Mouse (Mus musculus) left cerebral cortex, adult 2 months (tissue): ENCODE results near the gene Mylpf. TPM values are rescaled to one million over a fixed set of nuclear protein-coding genes. Genes with fewer than 3 reads are reported as not detected.

Experiments used
- DNase-seq, 2 experiments: peaks; one replicate each; pipeline ENCODE4 v3.0.0; 2021 to 2022; ENCODE audit warnings: low spot score in 2 of 2, mixed read lengths in 1 of 2; ENCODE audit errors: extremely low spot score in 1 of 2
- H3K27ac ChIP-seq: fragments of 200-600 bp; 2 replicates; pipeline ENCODE4 v1.8.1; 2022
- H3K4me3 ChIP-seq: fragments of 200-600 bp; 2 replicates; pipeline ENCODE4 v1.8.1; 2022
- CTCF ChIP-seq: fragments of 200-600 bp; IDR thresholded peaks from 2 replicates; pipeline ENCODE4 v1.8.1; 2022; ENCODE audit warnings: antibody characterized with exemption, mild to moderate bottlenecking, moderate library complexity
- intact Hi-C: fragments of 180-260 bp; cut with DNase I; formaldehyde crosslinking; loops from one replicate; pipeline ENCODE4 v1.15.1; 2025
- total RNA-seq, 2 experiments: library from RNA; stranded (reverse); gene quantifications; 2 replicates each; pipeline ENCODE4 v1.2.3; 2021

Mylpf gene
- total RNA-seq, 2 experiments from 2014 or later: 2.7 to 3.3 TPM

DNA sequence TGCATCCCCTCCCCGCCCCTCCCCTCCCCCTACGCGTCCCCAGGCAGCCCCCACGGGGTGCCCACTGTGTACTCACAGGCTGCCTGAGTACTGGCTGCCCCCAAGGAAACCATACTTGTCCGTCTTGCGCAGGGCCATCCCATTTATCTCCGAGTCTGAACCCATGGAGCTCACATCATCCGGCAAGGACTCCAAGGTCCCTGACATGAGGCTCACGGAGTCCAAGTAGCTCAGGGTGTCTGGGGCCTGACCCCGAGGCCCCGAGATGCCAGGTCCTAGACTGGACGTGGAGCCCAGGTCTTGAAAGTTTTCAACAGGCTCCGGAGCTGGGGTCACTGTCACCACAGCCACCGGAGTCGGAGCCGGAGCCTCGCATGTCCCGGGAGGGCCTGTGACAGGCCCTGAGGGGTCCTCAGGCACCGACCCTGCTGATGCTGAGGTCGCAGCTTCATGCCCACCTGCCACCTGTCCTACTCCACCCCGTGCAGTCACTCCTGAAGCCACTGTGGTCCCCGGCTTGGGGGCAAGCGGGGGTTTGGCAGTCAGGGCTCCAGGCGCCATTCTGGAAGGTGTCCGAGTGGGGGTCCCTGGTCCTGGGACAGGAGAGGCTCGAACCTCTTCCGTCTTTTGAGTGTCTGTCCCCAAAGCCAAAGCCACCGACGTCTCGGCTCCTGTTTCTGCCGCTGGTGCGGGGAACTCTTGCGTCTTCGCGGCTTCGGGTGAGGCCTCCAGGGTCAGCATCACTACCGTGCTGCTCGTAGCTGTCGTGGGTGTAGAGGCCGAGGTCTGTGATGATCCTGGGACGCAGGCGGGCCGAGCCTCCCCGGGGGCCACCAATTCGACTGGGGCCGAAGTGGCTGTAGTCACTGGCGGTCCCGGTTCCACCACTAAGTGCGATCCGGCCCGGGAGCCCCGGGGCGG lies 1.1 kb upstream of the Mylpf start:
- intact Hi-C loops: loop anchor here (1.0 kb wide), 2 partner anchors 47 to 180 kb away; partner anchors contain the start of gene Maz
- H3K4me3 ChIP-seq: peak overlapping the region; percentile 61
- H3K27ac ChIP-seq: peak overlapping the region; percentile 89
- TF ChIP-seq CTCF: no peak
- peak in 1 of 2 experiments; percentile 42 for DNase-seq

DNA sequence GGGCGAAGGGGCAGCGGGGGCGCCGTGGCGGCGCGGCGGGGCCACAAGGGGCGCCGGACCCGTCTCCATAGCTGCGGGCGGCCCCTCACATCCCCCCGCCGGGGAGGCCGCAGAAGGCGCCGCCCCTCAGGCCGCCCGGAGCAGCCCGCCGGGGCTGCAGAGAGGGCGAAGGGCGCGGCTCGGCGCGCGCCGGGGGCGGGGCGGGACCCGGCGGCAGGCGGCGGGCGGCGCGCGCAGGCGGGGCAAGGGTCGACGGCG lies 466 bp upstream of the Mylpf start, which contains the start of gene Tbc1d10b:
Gene Tbc1d10b, minus strand, starts transcription at position 174 of the 258 bp plus-strand sequence.
- H3K27ac ChIP-seq: peak within 1 kb of the TSS; percentile 89
- peak in 1 of 2 experiments; percentile 43 for DNase-seq
- intact Hi-C loops: loop anchor here (1.0 kb wide), 2 partner anchors 46 to 181 kb away; partner anchors contain the start of gene Maz
- peak within 1 kb of the TSS; percentile 61 for H3K4me3 ChIP-seq
- no peak; the same call in none of the 2 replicates for TF ChIP-seq CTCF

DNA sequence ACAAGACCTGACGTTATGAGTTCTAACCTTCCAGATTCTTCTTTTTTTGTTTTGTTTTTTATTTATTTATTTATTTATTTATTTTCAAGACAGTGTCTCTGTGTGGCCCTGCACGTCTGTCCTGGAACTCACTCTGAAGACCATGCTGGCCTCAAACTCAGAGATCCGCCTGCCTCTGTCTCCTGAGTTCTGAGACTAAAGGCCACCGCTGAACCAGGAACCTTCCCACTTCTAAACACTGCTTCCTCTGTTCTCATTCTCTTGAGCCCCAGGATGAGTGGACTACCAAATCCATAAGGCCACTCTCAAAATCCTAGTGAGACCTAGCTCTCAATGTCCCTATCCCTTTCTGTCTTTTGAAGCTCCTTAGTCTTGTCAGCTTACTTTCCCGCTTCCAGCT lies 1.2 kb downstream of the Mylpf start:
- intact Hi-C loops: no loop called here
- Histone ChIP-seq H3K4me3 (no peak overlapping the region), H3K27ac (peak overlapping the region; percentile 86)
- no peak for DNase-seq
- TF ChIP-seq CTCF: no peak

DNA sequence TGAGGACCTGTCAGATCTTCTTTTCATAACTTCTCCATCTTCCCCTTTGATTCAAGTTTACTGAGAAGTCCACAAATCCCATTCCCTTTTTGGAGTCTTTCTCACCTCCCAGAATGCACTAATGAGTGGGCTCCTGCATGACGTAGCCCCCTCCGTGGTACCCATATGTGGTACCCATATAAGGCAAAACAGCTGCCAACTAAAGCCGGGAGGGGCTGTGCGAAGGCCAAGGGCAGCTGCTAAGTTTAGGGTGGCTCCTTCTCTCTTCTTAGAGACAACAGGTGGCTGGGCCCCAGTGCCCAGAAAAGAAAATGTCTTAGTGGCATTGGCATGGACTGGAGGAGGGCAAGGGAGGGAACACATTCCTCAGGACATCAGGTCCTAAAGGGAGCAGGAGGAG lies 1.6 kb downstream of the Mylpf start:
- TF ChIP-seq CTCF: no peak
- no peak for DNase-seq
- H3K27ac ChIP-seq: peak overlapping the region; percentile 86; the same call in 1 of the 2 replicates
- intact Hi-C loops: no loop called here
- H3K4me3 ChIP-seq: no peak overlapping the region

DNA sequence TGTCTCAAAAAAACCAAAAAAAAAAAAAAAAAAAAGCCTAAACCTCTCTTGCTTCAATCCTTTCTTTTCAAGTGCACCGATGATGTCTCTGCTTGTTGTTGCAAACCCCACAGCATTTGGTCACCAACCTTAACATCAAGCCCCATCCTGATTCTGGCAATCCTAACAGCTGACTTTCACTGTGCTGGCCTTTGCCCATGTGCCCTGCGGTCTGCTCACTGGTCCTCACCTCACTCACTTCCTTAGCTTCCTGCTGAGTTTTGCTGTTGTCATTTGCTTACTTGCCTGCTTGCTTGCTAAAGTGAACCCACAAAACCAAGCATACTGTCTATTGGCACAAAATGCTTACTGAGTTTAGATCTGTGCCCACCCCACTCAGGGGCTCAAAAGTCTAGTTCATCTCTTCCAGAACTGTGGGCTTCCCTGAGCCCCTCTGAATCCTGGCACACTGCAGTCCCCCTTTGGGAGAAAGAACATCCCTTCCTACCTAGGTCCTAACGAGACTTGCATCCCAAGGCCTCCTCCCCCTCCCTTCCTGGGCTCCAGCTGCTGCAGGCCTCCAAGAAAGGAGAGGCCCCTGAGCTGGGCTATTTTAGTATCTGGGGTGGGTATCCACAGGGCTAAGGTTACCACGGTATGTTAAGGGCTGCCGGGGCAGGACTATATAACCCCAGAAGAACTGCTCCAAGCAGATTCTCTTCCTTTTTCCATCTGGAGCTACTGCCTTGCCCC lies 2.5 kb downstream of the Mylpf start:
- Histone ChIP-seq H3K27ac (peak overlapping the region; percentile 32), H3K4me3 (no peak overlapping the region)
- no peak for TF ChIP-seq CTCF
- intact Hi-C loops: no loop called here
- DNase-seq: no peak

DNA sequence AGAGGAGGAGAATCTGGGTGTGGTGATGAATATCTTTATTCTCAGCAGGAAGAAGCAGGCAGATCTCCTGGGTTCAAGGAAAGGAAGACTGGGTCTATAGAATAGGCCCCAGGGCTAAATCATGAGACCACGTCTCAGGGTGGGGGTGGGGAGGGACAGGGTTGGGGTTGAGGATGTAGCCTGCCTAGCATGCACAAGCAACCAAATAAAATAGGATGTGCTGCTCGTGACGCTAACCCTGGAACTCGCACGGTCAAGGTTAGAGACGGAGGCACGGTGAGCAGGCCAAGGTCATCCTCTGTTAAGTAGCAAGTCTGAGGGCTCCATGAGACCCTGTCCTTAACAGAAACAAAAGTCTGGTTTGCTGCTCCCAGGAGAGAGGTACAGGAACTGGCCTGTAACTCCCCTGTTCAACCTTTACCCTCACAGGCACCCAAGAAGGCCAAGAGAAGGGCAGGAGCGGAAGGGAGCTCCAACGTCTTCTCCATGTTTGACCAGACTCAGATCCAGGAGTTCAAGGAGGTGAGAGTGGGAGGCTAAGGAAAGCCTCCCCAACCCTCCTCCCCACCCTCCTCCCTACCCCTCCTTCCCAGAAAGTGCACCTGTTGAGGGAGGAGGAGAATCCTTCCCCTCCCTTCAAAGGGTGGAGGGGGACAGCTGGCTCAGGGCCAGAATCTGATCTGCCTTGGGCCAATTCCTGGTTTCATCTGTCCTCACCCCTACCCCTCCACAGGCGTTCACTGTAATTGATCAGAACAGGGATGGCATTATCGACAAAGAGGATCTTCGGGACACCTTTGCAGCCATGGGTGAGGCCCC lies 4.0 kb downstream of the Mylpf start:
- no peak for TF ChIP-seq CTCF
- intact Hi-C loops: no loop called here

DNA sequence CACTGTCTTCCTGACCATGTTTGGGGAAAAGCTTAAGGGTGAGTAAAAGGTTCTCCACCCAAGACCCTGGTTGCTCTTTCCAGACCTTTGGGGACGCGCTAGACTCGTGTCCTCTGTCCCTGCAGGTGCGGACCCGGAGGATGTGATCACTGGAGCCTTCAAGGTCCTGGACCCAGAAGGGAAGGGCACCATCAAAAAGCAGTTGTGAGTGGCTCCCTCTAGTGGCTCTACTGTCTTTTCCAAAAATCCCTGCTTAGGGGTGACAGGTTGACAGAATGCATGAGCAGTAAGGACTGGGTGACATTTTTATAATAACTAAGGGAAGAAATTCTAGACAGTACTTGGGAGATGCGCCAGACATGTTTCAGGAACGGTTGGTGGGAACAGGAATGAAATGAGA lies 4.8 kb downstream of the Mylpf start:
- intact Hi-C loops: no loop called here
- DNase-seq: no peak

More for the DNA sequence above, 4.0 kb downstream of the Mylpf start:
- no peak overlapping the region for H3K4me3 ChIP-seq
- no peak overlapping the region for H3K27ac ChIP-seq
- no peak for DNase-seq

DNA sequence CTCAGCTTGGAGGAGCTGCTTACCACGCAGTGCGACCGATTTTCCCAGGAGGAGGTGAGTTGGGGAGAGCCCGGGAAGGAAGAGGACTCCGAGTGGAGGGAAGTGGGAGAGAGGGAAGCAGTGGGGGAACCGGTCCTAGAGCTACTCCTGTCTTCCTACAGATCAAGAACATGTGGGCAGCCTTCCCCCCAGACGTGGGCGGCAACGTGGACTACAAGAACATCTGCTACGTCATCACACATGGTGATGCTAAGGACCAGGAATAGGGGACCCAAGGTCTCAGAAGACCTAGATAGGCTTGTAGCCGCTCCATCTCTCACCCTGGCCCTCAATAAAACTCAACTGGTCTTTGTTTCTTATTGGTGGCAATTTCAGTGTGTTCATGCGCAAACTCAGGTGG lies 5.2 kb downstream of the Mylpf start:
- Histone ChIP-seq H3K4me3 (no peak overlapping the region), H3K27ac (no peak overlapping the region; the same call in 1 of the 2 replicates)
- no peak for DNase-seq
- no peak for TF ChIP-seq CTCF
- intact Hi-C loops: loop anchor here (2.0 kb wide), 1 partner anchor 15 kb away; no protein-coding TSS in a partner anchor

More for the DNA sequence above, 4.8 kb downstream of the Mylpf start:
- Histone ChIP-seq H3K4me3 (no peak overlapping the region), H3K27ac (no peak overlapping the region; the same call in 1 of the 2 replicates)
- peak; percentile 81 for TF ChIP-seq CTCF

DNA sequence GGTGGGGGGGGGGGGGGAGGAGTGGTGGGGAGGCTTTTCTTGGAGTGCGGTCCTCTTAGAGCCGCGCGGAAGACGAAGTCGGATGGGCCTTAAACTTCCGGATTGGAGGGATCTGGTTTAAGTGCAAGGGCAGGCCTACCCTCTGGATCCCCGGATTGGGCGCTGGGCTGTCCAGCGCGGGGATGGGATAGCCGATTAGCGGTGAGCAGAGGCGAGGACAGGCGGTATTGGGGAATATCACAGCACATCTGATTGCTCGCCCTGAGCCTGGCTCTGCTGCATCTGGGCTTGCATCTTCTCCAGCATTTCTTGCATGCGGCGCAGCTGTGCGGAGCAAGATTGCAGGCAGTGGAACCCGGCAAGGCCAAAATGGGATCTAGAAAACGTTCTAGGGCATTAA lies 5.8 kb downstream of the Mylpf start:
- intact Hi-C loops: loop anchor here (2.0 kb wide), 1 partner anchor 14 kb away; no protein-coding TSS in a partner anchor
- Histone ChIP-seq H3K27ac (no peak overlapping the region), H3K4me3 (peak overlapping the region; percentile 44)
- TF ChIP-seq CTCF: no peak
- no peak for DNase-seq

DNA sequence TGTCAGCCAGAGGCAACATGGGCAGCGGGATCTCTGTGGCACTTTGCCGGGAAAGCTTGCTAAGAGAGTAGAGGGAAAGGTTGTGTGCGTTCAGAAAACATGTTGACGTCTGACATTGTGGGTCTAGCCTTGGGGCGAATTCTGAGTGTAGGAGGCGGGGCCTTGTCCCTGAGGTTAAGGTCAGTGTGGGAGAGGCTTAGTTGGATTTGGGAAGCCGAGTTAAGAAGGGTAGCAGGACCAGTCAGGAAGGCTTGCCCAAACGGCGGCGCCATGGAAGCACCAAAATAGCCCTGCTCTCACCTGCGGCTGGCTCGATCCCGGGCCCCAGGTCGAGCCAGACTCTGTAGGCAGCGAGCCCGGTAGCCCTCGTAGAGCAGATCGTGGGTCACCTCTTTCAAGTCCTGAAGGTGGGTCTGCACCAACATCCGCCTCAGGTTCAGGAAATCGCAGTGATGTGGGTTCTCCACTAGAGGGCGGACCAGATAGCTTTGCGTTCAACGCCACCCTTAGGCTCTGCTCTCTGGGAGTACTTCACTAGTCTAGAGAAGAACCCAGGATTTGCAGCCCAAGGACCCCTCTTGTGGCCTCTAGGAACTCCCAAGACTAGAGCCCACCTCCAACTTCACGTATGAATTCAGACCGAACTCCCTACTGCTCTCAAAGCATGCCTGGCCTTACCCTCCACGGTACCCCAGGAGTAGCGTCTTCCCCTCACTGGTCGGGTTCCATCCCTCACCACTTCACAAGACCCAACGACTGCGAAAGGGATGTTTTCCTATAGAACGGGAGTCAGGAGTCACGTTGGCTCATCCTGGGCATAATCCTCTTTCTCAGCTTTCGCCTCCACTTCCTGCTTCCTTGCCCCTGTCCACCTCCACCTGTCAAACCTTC lies 6.5 kb downstream of the Mylpf start:
- Histone ChIP-seq H3K4me3 (peak overlapping the region; percentile 44), H3K27ac (peak overlapping the region; percentile 50; the same call in 1 of the 2 replicates)
- DNase-seq: peak; percentile 55 to 62
- TF ChIP-seq CTCF: peak; percentile 82
- intact Hi-C loops: loop anchor here (2.0 kb wide), 1 partner anchor 14 kb away; no protein-coding TSS in a partner anchor
